21 mouse cellular contexts compared by ENCODE assay signal in genomic region chr16:26991477-26992300, GRCm38 (mm10). TPM values are rescaled to one million over a fixed set of nuclear protein-coding genes. Genes with fewer than 3 reads are reported as not detected.
DNase-seq lines count a peak whose midpoint lies in the region; ATAC-seq and TF ChIP-seq lines count a peak whose summit lies in the region.
"Had no signal": no experiment of that assay in that cellular context is flagged by ENCODE, and none has a peak within 500 bp of the region (broad histone marks: within the 10 kb centered on the region; RNA-seq: fewer than 3 reads in every experiment).

Gene Gmnc, minus strand, starts transcription at chr16:26991652.

- H3K9ac ChIP-seq in hindbrain, postnatal 0 days (replicated peaks; ENCODE audit: low read length): no peak within 1 kb of the TSS
- no peak within 1 kb of the TSS for H3K9ac ChIP-seq in hindbrain, embryonic 12.5 days
- no peak within 1 kb of the TSS for H3K9ac ChIP-seq in limb, embryonic 14.5 days (ENCODE audit: low read depth, low read length, severe bottlenecking)
- H3K9ac ChIP-seq: liver, embryonic 15.5 days had no signal

- intact Hi-C loops in heart, postnatal 25 days (cut with DNase I): no loop called here

- no peaks in the 10 kb centered on the region for H3K36me3 ChIP-seq in hindbrain, postnatal 0 days (ENCODE audit: insufficient read depth, low read length)
- H3K36me3 ChIP-seq in hindbrain, embryonic 12.5 days: no peaks in the 10 kb centered on the region
- H3K36me3 ChIP-seq in limb, embryonic 14.5 days (ENCODE audit: control insufficient read depth, insufficient read depth, low read length): no peaks in the 10 kb centered on the region
- H3K36me3 ChIP-seq: liver, embryonic 15.5 days had no signal

- no peaks in the 10 kb centered on the region for H3K27me3 ChIP-seq in hindbrain, postnatal 0 days (ENCODE audit: insufficient read depth, low read length)
- H3K27me3 ChIP-seq in hindbrain, embryonic 12.5 days: no peaks in the 10 kb centered on the region; the same call in 1 of the 2 replicates
- H3K27me3 ChIP-seq in limb, embryonic 14.5 days (ENCODE audit: control insufficient read depth, insufficient read depth, low read length): no peaks in the 10 kb centered on the region
- H3K27me3 ChIP-seq: CH12.LX; liver, embryonic 15.5 days; megakaryocyte, embryonic 14.5 days had no signal

- no peak within 1 kb of the TSS for H3K4me3 ChIP-seq in hindbrain, postnatal 0 days (ENCODE audit: low read length)
- no peak within 1 kb of the TSS for H3K4me3 ChIP-seq in hindbrain, embryonic 12.5 days
- no peak within 1 kb of the TSS for H3K4me3 ChIP-seq in limb, embryonic 14.5 days (replicated peaks; ENCODE audit: low read length)
- H3K4me3 ChIP-seq: liver, embryonic 15.5 days; megakaryocyte, embryonic 14.5 days had no signal

- no peaks in the 10 kb centered on the region for H3K9me3 ChIP-seq in hindbrain, postnatal 0 days (ENCODE audit: low read length)
- H3K9me3 ChIP-seq in hindbrain, embryonic 12.5 days (replicated peaks): no peaks in the 10 kb centered on the region
- H3K9me3 ChIP-seq in limb, embryonic 14.5 days (ENCODE audit: control insufficient read depth, low read length): no peaks in the 10 kb centered on the region
- H3K9me3 ChIP-seq: liver, embryonic 15.5 days; megakaryocyte, embryonic 14.5 days had no signal

- peak; percentile 18; the same call in 1 of the 2 replicates for TF ChIP-seq CTCF in hindbrain, postnatal 0 days (IDR thresholded peaks at IDR 0.05; ENCODE audit: low read depth)

- no peak within 1 kb of the TSS for H3K27ac ChIP-seq in hindbrain, postnatal 0 days
- H3K27ac ChIP-seq in hindbrain, embryonic 12.5 days: no peak within 1 kb of the TSS
- H3K27ac ChIP-seq in limb, embryonic 14.5 days (replicated peaks; ENCODE audit: low read depth, low read length): no peak within 1 kb of the TSS
- H3K27ac ChIP-seq: liver, embryonic 15.5 days had no signal

- 0 out of 2 replicates have a peak, but pooled peaks cover 4% of the 10 kb centered on the region for H3K4me1 ChIP-seq in hindbrain, postnatal 0 days (ENCODE audit: insufficient read depth, low read length)
- H3K4me1 ChIP-seq in hindbrain, embryonic 12.5 days: no peaks in the 10 kb centered on the region
- peaks cover 9% of the 10 kb centered on the region for H3K4me1 ChIP-seq in limb, embryonic 14.5 days (ENCODE audit: control insufficient read depth, insufficient read depth, low read length)
- H3K4me1 ChIP-seq: liver, embryonic 15.5 days; megakaryocyte, embryonic 14.5 days had no signal

- H3K4me2 ChIP-seq in hindbrain, postnatal 0 days (ENCODE audit: low read depth, low read length): no peak within 1 kb of the TSS
- H3K4me2 ChIP-seq in hindbrain, embryonic 12.5 days (replicated peaks): no peak within 1 kb of the TSS
- peak within 1 kb of the TSS; percentile 22 for H3K4me2 ChIP-seq in limb, embryonic 14.5 days (replicated peaks; ENCODE audit: low read depth, low read length, severe bottlenecking)
- H3K4me2 ChIP-seq: liver, embryonic 15.5 days had no signal

- no peak for ATAC-seq in hindbrain, postnatal 0 days
- ATAC-seq in hindbrain, embryonic 12.5 days (ENCODE audit: low FRiP score): no peak
- ATAC-seq in limb, embryonic 14.5 days (ENCODE audit: low FRiP score, low read depth): peak; percentile 88

- peak; percentile 13 for DNase-seq in embryo, embryonic 10 days (ENCODE audit: low spot score)
- no peak for DNase-seq in embryo, embryonic 9.5 days (ENCODE audit: extremely low spot score)
- DNase-seq in hindbrain, postnatal 0 days (ENCODE audit: low spot score): peak; percentile 18
- DNase-seq in fat pad, adult 2 months (ENCODE audit: extremely low read depth, low read depth, low spot score): peak; percentile 71
- DNase-seq in limb, embryonic 14.5 days (ENCODE audit: low spot score): peak; percentile 72
- no peak for DNase-seq in heart, postnatal 25 days (ENCODE audit: low spot score)
- no peak for DNase-seq in retina, embryonic 14.5 days (ENCODE audit: low spot score)
- DNase-seq: adrenal gland, adult 2 months; cerebellum, adult 18-20 months; gastrocnemius, postnatal 14 days; lung, postnatal 10 days; retina, postnatal 1 day; thymus, postnatal 4 days had no signal

- 41% methylated on average over 13 of the region's 13 CpGs for WGBS in hindbrain, postnatal 0 days
- WGBS in hindbrain, embryonic 12.5 days: 68% methylated on average over 13 of the region's 13 CpGs
- WGBS in limb, embryonic 14.5 days: 12% methylated on average over 13 of the region's 13 CpGs

- TF ChIP-seq POLR2A in limb, embryonic 14.5 days (IDR thresholded peaks at IDR 0.05; ENCODE audit: borderline replicate concordance, extremely low read depth, insufficient read depth, insufficient read length): no peak

RNA-seq across cellular contexts. Expression of gene Gmnc, which starts in this region (rescaled TPM):
- total RNA-seq in hindbrain, postnatal 0 days (2014; rRNA removed): 2.0 and 2.7 TPM in 2 replicates
- polyA plus RNA-seq in hindbrain, postnatal 0 days (2015; fragmentation: Nextera tagmentation; extraction: Ambion mirVana): 0.98 and 1.00 TPM in 2 replicates
- polyA plus RNA-seq in hindbrain, embryonic 12.5 days (2016; fragmentation: Nextera tagmentation; extraction: Ambion mirVana): 0.54 and 0.91 TPM in 2 replicates
- polyA plus RNA-seq in limb, embryonic 14.5 days (2012; rRNA removed): 0.43 and 0.79 TPM in 2 replicates
- polyA plus RNA-seq in limb, embryonic 14.5 days (2014; fragmentation: Nextera tagmentation; extraction: Ambion mirVana): 0.17 and 0.25 TPM in 2 replicates
- total RNA-seq in heart, postnatal 25 days (2021): under 1 TPM; 0.17 to 0.23 TPM
- total RNA-seq: adrenal gland, adult 2 months; CH12.LX; gastrocnemius, postnatal 14 days; neutrophil, adult 5-6 weeks had no signal
- polyA plus RNA-seq: adrenal gland, adult 2 months; heart, postnatal 0 days; intestine, embryonic 14.5 days; kidney, embryonic 16.5 days; liver, embryonic 15.5 days had no signal

Comparison
In these comparisons a context has a peak if more than half of its experiments do, and no peak if none do; other contexts are left out.
1. DNase-seq: peak in embryo, embryonic 10 days (single experiment), hindbrain, postnatal 0 days (single experiment) and fat pad, adult 2 months (single experiment); none in embryo, embryonic 9.5 days (single experiment), heart, postnatal 25 days (single experiment) and retina, embryonic 14.5 days (single experiment).
2. Peak in DNase-seq, ATAC-seq and H3K4me2 ChIP-seq in limb, embryonic 14.5 days; RNA of the gene not detected or under 1 TPM.